Mouse (Mus musculus): Measurements from ENCODE around the gene Rnd3. TPM values are rescaled to one million over a fixed set of nuclear protein-coding genes. Genes with fewer than 3 reads are reported as not detected.

The Rnd3 gene
- 33.1 and 35.1 TPM in 2 replicates for polyA plus RNA-seq (2014; fragmentation: Nextera tagmentation; extraction: Ambion mirVana)

- no peaks in the 10 kb centered on the region for H3K9me3 ChIP-seq (ENCODE audit: control insufficient read depth, low read length)
- H3K9ac ChIP-seq (ENCODE audit: low read depth, low read length), result peak within 1 kb of the TSS; percentile 77
- H3K27me3 ChIP-seq (replicated peaks; ENCODE audit: control insufficient read depth, insufficient read depth, low read length), result peaks cover 12% of the 10 kb centered on the region
- peak within 1 kb of the TSS; percentile 72 for H3K4me3 ChIP-seq (ENCODE audit: low read depth, low read length)
- DNase-seq (ENCODE audit: low spot score) (peak; percentile 82), ATAC-seq (replicated peaks; ENCODE audit: low FRiP score) (peak; percentile 77)
- WGBS, result under 1% methylated on average over 25 of the region's 25 CpGs
- H3K27ac ChIP-seq (ENCODE audit: low read depth, low read length), result peak within 1 kb of the TSS; percentile 68
- no peaks in the 10 kb centered on the region for H3K36me3 ChIP-seq (ENCODE audit: control insufficient read depth, insufficient read depth, low read length)
- H3K4me2 ChIP-seq, result peak within 1 kb of the TSS; percentile 81
- H3K4me1 ChIP-seq (replicated peaks; ENCODE audit: control insufficient read depth, insufficient read depth, low read length), result peaks cover 6% of the 10 kb centered on the region
These were observed at the start of gene Rnd3 for GRCm38 (mm10) chr2:51148975-51149374. Gene Rnd3 (minus strand): TSS chr2:51149111.

GRCm38 (mm10) chr2:51192319-51192718 lies 43.4 kb upstream of the Rnd3 start:
- H3K27ac ChIP-seq (ENCODE audit: low read depth, low read length), result no peak overlapping the region
- no peak overlapping the region for H3K4me3 ChIP-seq (ENCODE audit: low read depth, low read length)
- H3K4me2 ChIP-seq, result no peak overlapping the region
- H3K9me3 ChIP-seq (ENCODE audit: control insufficient read depth, low read length), result no peaks in the 10 kb centered on the region
- 40% methylated on average over 2 of the region's 2 CpGs for WGBS
- no peaks in the 10 kb centered on the region for H3K27me3 ChIP-seq (replicated peaks; ENCODE audit: control insufficient read depth, insufficient read depth, low read length)
- DNase-seq (ENCODE audit: low spot score), result no peak
- H3K4me1 ChIP-seq (replicated peaks; ENCODE audit: control insufficient read depth, insufficient read depth, low read length), result no peaks in the 10 kb centered on the region
- no peak overlapping the region for H3K9ac ChIP-seq (ENCODE audit: low read depth, low read length)
- no peak for ATAC-seq (replicated peaks; ENCODE audit: low FRiP score)
- H3K36me3 ChIP-seq (ENCODE audit: control insufficient read depth, insufficient read depth, low read length), result no peaks in the 10 kb centered on the region

- no peak overlapping the region for H3K4me2 ChIP-seq
These were observed 36.9 kb upstream of the Rnd3 start for GRCm38 (mm10) chr2:51185762-51186161.

GRCm38 (mm10) chr2:51182990-51183389 lies 34.1 kb upstream of the Rnd3 start:
- WGBS, result 88% methylated on average over 4 of the region's 4 CpGs
- H3K36me3 ChIP-seq (ENCODE audit: control insufficient read depth, insufficient read depth, low read length), result no peaks in the 10 kb centered on the region
- no peaks in the 10 kb centered on the region for H3K9me3 ChIP-seq (ENCODE audit: control insufficient read depth, low read length)
- no peak overlapping the region for H3K27ac ChIP-seq (ENCODE audit: low read depth, low read length)
- H3K27me3 ChIP-seq (replicated peaks; ENCODE audit: control insufficient read depth, insufficient read depth, low read length), result no peaks in the 10 kb centered on the region
- DNase-seq (ENCODE audit: low spot score) (no peak), ATAC-seq (replicated peaks; ENCODE audit: low FRiP score) (no peak)
- H3K4me1 ChIP-seq (replicated peaks; ENCODE audit: control insufficient read depth, insufficient read depth, low read length), result no peaks in the 10 kb centered on the region
- H3K4me2 ChIP-seq, result no peak overlapping the region
- H3K4me3 ChIP-seq (ENCODE audit: low read depth, low read length), result no peak overlapping the region
- H3K9ac ChIP-seq (ENCODE audit: low read depth, low read length), result no peak overlapping the region

More at GRCm38 (mm10) chr2:51185762-51186161, 36.9 kb upstream of the Rnd3 start:
- no peak for DNase-seq (ENCODE audit: low spot score)
- no peak overlapping the region for H3K27ac ChIP-seq (ENCODE audit: low read depth, low read length)
- no peaks in the 10 kb centered on the region for H3K9me3 ChIP-seq (ENCODE audit: control insufficient read depth, low read length)
- WGBS, result 83% methylated on average over 2 of the region's 2 CpGs
- no peaks in the 10 kb centered on the region for H3K27me3 ChIP-seq (replicated peaks; ENCODE audit: control insufficient read depth, insufficient read depth, low read length)
- no peak overlapping the region for H3K9ac ChIP-seq (ENCODE audit: low read depth, low read length)
- H3K4me1 ChIP-seq (replicated peaks; ENCODE audit: control insufficient read depth, insufficient read depth, low read length), result no peaks in the 10 kb centered on the region
- H3K36me3 ChIP-seq (ENCODE audit: control insufficient read depth, insufficient read depth, low read length), result no peaks in the 10 kb centered on the region
- no peak for ATAC-seq (replicated peaks; ENCODE audit: low FRiP score)
- no peak overlapping the region for H3K4me3 ChIP-seq (ENCODE audit: low read depth, low read length)

- Histone ChIP-seq H3K27ac (ENCODE audit: low read depth, low read length) (no peak overlapping the region), H3K9ac (ENCODE audit: low read depth, low read length) (no peak overlapping the region), H3K4me1 (replicated peaks; ENCODE audit: control insufficient read depth, insufficient read depth, low read length) (no peaks in the 10 kb centered on the region), H3K36me3 (ENCODE audit: control insufficient read depth, insufficient read depth, low read length) (no peaks in the 10 kb centered on the region), H3K4me2 (no peak overlapping the region), H3K27me3 (replicated peaks; ENCODE audit: control insufficient read depth, insufficient read depth, low read length) (no peaks in the 10 kb centered on the region), H3K9me3 (ENCODE audit: control insufficient read depth, low read length) (no peaks in the 10 kb centered on the region), H3K4me3 (ENCODE audit: low read depth, low read length) (no peak overlapping the region)
- no peak for DNase-seq (ENCODE audit: low spot score)
- no peak for ATAC-seq (replicated peaks; ENCODE audit: low FRiP score)
These were observed 32.5 kb upstream of the Rnd3 start for GRCm38 (mm10) chr2:51181376-51181775.

GRCm38 (mm10) chr2:51179096-51179495 lies 30.2 kb upstream of the Rnd3 start:
- H3K9me3 ChIP-seq (ENCODE audit: control insufficient read depth, low read length), result no peaks in the 10 kb centered on the region

GRCm38 (mm10) chr2:51177615-51178014 lies 28.7 kb upstream of the Rnd3 start:
- no peaks in the 10 kb centered on the region for H3K27me3 ChIP-seq (replicated peaks; ENCODE audit: control insufficient read depth, insufficient read depth, low read length)
- no peak overlapping the region for H3K4me3 ChIP-seq (ENCODE audit: low read depth, low read length)
- WGBS, result 65% methylated on average over 3 of the region's 3 CpGs
- no peaks in the 10 kb centered on the region for H3K9me3 ChIP-seq (ENCODE audit: control insufficient read depth, low read length)
- H3K4me1 ChIP-seq (replicated peaks; ENCODE audit: control insufficient read depth, insufficient read depth, low read length), result no peaks in the 10 kb centered on the region
- no peaks in the 10 kb centered on the region for H3K36me3 ChIP-seq (ENCODE audit: control insufficient read depth, insufficient read depth, low read length)
- H3K9ac ChIP-seq (ENCODE audit: low read depth, low read length), result no peak overlapping the region
- no peak overlapping the region for H3K27ac ChIP-seq (ENCODE audit: low read depth, low read length)
- ATAC-seq (replicated peaks; ENCODE audit: low FRiP score) (no peak), DNase-seq (ENCODE audit: low spot score) (no peak)
- no peak overlapping the region for H3K4me2 ChIP-seq

More at GRCm38 (mm10) chr2:51179096-51179495, 30.2 kb upstream of the Rnd3 start:
- 71% methylated on average over 3 of the region's 3 CpGs for WGBS
- Histone ChIP-seq H3K4me3 (ENCODE audit: low read depth, low read length) (no peak overlapping the region), H3K27me3 (replicated peaks; ENCODE audit: control insufficient read depth, insufficient read depth, low read length) (no peaks in the 10 kb centered on the region), H3K27ac (ENCODE audit: low read depth, low read length) (no peak overlapping the region), H3K4me1 (replicated peaks; ENCODE audit: control insufficient read depth, insufficient read depth, low read length) (no peaks in the 10 kb centered on the region), H3K4me2 (no peak overlapping the region), H3K9ac (ENCODE audit: low read depth, low read length) (no peak overlapping the region), H3K36me3 (ENCODE audit: control insufficient read depth, insufficient read depth, low read length) (no peaks in the 10 kb centered on the region)
- ATAC-seq (replicated peaks; ENCODE audit: low FRiP score) (no peak), DNase-seq (ENCODE audit: low spot score) (no peak)

GRCm38 (mm10) chr2:51175276-51175675 lies 26.4 kb upstream of the Rnd3 start:
- no peak overlapping the region for H3K4me3 ChIP-seq (ENCODE audit: low read depth, low read length)
- no peak overlapping the region for H3K4me2 ChIP-seq
- H3K9ac ChIP-seq (ENCODE audit: low read depth, low read length), result no peak overlapping the region
- ATAC-seq (replicated peaks; ENCODE audit: low FRiP score), result no peak
- WGBS, result 90% methylated on average over 5 of the region's 5 CpGs
- no peaks in the 10 kb centered on the region for H3K36me3 ChIP-seq (ENCODE audit: control insufficient read depth, insufficient read depth, low read length)
- no peak for DNase-seq (ENCODE audit: low spot score)
- no peaks in the 10 kb centered on the region for H3K27me3 ChIP-seq (replicated peaks; ENCODE audit: control insufficient read depth, insufficient read depth, low read length)
- H3K27ac ChIP-seq (ENCODE audit: low read depth, low read length), result no peak overlapping the region
- H3K9me3 ChIP-seq (ENCODE audit: control insufficient read depth, low read length), result no peaks in the 10 kb centered on the region
- H3K4me1 ChIP-seq (replicated peaks; ENCODE audit: control insufficient read depth, insufficient read depth, low read length), result no peaks in the 10 kb centered on the region

- H3K36me3 ChIP-seq (ENCODE audit: control insufficient read depth, insufficient read depth, low read length), result no peaks in the 10 kb centered on the region
- DNase-seq (ENCODE audit: low spot score) (no peak), ATAC-seq (replicated peaks; ENCODE audit: low FRiP score) (no peak)
- no peak overlapping the region for H3K4me2 ChIP-seq
- H3K4me3 ChIP-seq (ENCODE audit: low read depth, low read length), result no peak overlapping the region
- H3K4me1 ChIP-seq (replicated peaks; ENCODE audit: control insufficient read depth, insufficient read depth, low read length), result no peaks in the 10 kb centered on the region; the same call in 1 of the 2 replicates
- 84% methylated on average over 2 of the region's 2 CpGs for WGBS
- H3K9ac ChIP-seq (ENCODE audit: low read depth, low read length), result no peak overlapping the region
- no peaks in the 10 kb centered on the region for H3K27me3 ChIP-seq (replicated peaks; ENCODE audit: control insufficient read depth, insufficient read depth, low read length)
- no peaks in the 10 kb centered on the region for H3K9me3 ChIP-seq (ENCODE audit: control insufficient read depth, low read length)
- H3K27ac ChIP-seq (ENCODE audit: low read depth, low read length), result no peak overlapping the region
These were observed 12.2 kb upstream of the Rnd3 start for GRCm38 (mm10) chr2:51161110-51161509.

Measured in liver, embryonic 11.5 days (tissue).